Mouse (Mus musculus): ENCODE measurements around the gene Slc22a22. TPM values are rescaled to one million over a fixed set of nuclear protein-coding genes. Genes with fewer than 3 reads are reported as not detected.

Slc22a22 gene
- polyA plus RNA-seq, 1 experiment from 2014 or later: not detected

DNA sequence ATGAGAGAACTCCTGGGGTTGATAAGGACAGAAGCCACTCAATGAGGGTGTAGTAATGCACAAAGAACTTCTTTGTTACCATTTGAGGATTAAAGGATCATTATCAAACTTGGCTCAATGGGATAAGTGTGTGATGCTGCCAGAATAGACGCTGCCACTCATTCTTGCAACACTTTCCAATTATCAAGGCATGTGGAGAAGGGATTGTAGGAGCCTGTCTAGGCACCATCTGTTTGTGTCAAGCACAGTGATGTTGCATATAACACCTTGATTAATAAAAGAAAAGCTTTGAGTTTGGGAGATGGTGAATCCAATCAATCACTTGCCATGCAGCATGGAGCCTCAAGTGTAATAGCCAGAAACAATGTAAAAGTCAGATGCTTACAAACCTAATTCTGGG is 16.1 kb downstream of the Slc22a22 start:
- ATAC-seq (ENCODE audit: insufficient read depth) (no peak), DNase-seq (no peak)
- Histone ChIP-seq H3K9me3 (ENCODE audit: low read depth, low read length) (no peaks in the 10 kb centered on the region), H3K9ac (no peak overlapping the region), H3K36me3 (ENCODE audit: insufficient read depth) (no peaks in the 10 kb centered on the region), H3K27me3 (ENCODE audit: insufficient read depth, low read length) (no peaks in the 10 kb centered on the region), H3K27ac (ENCODE audit: low read depth) (no peak overlapping the region), H3K4me3 (ENCODE audit: low read depth, low read length) (no peak overlapping the region), H3K4me2 (no peak overlapping the region), H3K4me1 (ENCODE audit: insufficient read depth) (no peaks in the 10 kb centered on the region)
- WGBS: 52% methylated on average over 1 of the region's 1 CpGs
- TF ChIP-seq CTCF (IDR thresholded peaks at IDR 0.05; ENCODE audit: low read depth): no peak

DNA sequence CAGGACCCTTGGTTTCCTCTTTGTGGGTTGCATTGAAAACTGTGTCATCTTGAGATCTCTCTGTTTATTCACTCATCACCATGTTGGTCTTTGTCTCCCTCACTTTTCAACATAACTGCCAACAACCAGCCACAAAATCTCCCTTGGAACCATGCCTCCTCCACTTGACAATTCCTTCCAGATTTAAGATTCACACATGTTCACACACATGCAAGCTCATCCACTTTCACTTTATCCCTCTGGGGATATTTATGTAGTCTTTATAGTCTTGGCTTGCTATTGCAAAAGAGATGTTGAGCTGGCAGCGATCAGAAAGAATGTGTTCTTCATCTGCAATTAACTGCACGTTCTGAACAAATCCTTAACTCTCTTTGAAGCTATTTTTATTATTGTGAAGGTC is 20.1 kb downstream of the Slc22a22 start:
- no peak overlapping the region for H3K27ac ChIP-seq (ENCODE audit: low read depth)
- no peak overlapping the region for H3K9ac ChIP-seq
- H3K4me3 ChIP-seq (ENCODE audit: low read depth, low read length): no peak overlapping the region
- H3K4me2 ChIP-seq: no peak overlapping the region
- no peaks in the 10 kb centered on the region for H3K4me1 ChIP-seq (ENCODE audit: insufficient read depth)
- H3K9me3 ChIP-seq (ENCODE audit: low read depth, low read length): no peaks in the 10 kb centered on the region
- DNase-seq: peak; percentile 41
- no peak for TF ChIP-seq CTCF (IDR thresholded peaks at IDR 0.05; ENCODE audit: low read depth)
- 38% methylated on average over 2 of the region's 2 CpGs for WGBS
- ATAC-seq (ENCODE audit: insufficient read depth): no peak
- no peaks in the 10 kb centered on the region for H3K27me3 ChIP-seq (ENCODE audit: insufficient read depth, low read length)
- H3K36me3 ChIP-seq (ENCODE audit: insufficient read depth): no peaks in the 10 kb centered on the region

DNA sequence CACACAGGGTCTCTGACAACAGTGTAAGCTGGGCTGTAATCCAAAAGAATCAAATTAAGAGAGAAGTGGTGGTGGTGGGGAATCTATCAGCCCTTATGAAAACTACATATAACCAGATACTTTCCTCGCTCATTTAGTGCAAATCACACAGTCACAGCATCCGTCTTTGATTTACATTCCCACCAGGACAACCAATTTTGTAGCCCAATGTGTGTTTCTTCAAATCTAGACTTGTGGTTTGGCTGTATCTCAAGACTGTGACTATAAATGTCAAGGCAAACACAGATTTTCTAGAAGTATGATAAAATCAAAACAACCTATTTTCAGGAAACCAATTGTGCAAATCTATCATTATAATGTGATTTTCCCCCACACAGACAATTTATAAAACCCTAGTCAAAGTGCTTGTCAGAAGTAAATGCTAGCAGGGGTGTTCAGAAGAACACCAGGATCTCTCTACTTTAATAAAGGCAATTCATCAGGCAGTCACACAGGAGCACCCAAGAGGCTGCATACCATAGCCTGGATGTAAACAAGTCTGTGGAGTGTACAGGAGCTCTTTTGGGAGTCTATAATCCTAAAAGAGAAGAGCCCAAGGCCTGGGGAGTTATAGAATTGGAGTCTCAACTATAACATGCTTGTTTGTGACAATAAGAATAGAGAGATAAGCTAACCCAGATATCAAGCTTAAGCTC is 42.6 kb downstream of the Slc22a22 start:
- DNase-seq: no peak
- H3K4me3 ChIP-seq (ENCODE audit: low read depth, low read length): no peak overlapping the region
- H3K4me2 ChIP-seq: no peak overlapping the region
- H3K9ac ChIP-seq: no peak overlapping the region
- H3K36me3 ChIP-seq (ENCODE audit: insufficient read depth): no peaks in the 10 kb centered on the region
- H3K4me1 ChIP-seq (ENCODE audit: insufficient read depth): no peaks in the 10 kb centered on the region
- no peaks in the 10 kb centered on the region for H3K9me3 ChIP-seq (ENCODE audit: low read depth, low read length)
- no peaks in the 10 kb centered on the region for H3K27me3 ChIP-seq (ENCODE audit: insufficient read depth, low read length)
- no peak for ATAC-seq (ENCODE audit: insufficient read depth)
- 57% methylated on average over 2 of the region's 2 CpGs for WGBS
- H3K27ac ChIP-seq (ENCODE audit: low read depth): no peak overlapping the region
- no peak for TF ChIP-seq CTCF (IDR thresholded peaks at IDR 0.05; ENCODE audit: low read depth)

DNA sequence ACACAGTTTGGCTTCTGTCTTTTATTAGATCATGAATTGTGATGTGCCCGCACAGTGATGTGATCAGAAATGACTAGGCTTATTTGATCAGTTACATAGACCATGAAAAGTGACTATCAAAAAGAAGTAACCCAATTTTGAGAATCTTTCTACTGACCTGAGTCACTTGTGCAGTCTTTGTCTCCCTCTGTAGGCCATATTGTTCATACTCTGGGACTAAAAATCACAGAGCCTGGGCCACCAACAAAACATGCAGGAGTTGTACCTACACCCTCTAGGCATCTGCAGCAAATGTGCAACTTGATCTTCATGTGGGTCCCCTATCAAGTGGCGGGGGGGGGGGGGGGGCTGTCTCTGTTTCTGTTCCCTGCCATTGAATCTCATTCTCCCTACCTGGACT is 68.9 kb downstream of the Slc22a22 start:
- no peak for ATAC-seq (ENCODE audit: insufficient read depth)
- H3K36me3 ChIP-seq (ENCODE audit: insufficient read depth): no peaks in the 10 kb centered on the region
- no peak overlapping the region for H3K4me2 ChIP-seq
- H3K9ac ChIP-seq: no peak overlapping the region
- no peaks in the 10 kb centered on the region for H3K9me3 ChIP-seq (ENCODE audit: low read depth, low read length)
- DNase-seq: peak; percentile 76
- no peak overlapping the region for H3K4me3 ChIP-seq (ENCODE audit: low read depth, low read length)
- peak; percentile 60 for TF ChIP-seq CTCF (IDR thresholded peaks at IDR 0.05; ENCODE audit: low read depth)
- no peaks in the 10 kb centered on the region for H3K4me1 ChIP-seq (ENCODE audit: insufficient read depth)
- no peak overlapping the region for H3K27ac ChIP-seq (ENCODE audit: low read depth)
- 43% methylated on average over 2 of the region's 2 CpGs for WGBS
- no peaks in the 10 kb centered on the region for H3K27me3 ChIP-seq (ENCODE audit: insufficient read depth, low read length)

DNA sequence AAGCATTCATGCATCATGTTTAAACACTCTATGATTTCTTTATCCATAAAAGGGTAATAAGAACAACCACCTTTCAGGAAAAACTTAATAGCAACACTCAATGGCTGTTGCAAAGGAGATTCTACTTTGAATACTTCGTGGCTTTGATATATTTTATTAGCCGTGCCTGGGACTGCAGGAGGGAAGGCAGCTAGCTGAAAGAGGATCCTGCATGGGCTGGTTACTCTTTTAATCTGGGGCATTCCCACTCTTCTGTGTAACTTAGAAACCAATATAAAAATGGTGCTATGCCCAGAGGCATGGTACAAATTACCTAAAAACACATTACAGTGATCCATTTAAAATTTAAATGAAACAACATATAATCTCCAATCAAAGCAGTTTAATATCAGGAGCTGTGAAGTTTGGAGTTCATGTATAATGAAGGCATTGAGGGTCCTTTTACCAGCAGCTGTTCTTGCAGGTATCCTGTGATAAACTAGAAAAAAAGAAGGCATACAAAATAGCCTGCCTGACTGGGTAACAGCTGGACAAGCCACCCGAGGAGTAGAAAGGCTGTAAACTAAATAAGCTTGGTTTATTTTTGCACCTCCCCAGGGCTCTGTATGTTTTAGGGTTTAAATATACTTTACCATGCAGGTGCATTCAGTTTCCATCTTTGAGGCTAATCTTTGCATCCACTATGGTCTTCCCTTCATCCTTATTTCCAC is 78.8 kb downstream of the Slc22a22 start:
- H3K4me2 ChIP-seq: no peak overlapping the region
- no peak overlapping the region for H3K9ac ChIP-seq
- H3K27ac ChIP-seq (ENCODE audit: low read depth): no peak overlapping the region
- no peaks in the 10 kb centered on the region for H3K27me3 ChIP-seq (ENCODE audit: insufficient read depth, low read length)
- DNase-seq (no peak), ATAC-seq (ENCODE audit: insufficient read depth) (no peak)
- no peaks in the 10 kb centered on the region for H3K9me3 ChIP-seq (ENCODE audit: low read depth, low read length)
- 51% methylated on average over 3 of the region's 3 CpGs for WGBS
- no peak for TF ChIP-seq CTCF (IDR thresholded peaks at IDR 0.05; ENCODE audit: low read depth)
- H3K4me1 ChIP-seq (ENCODE audit: insufficient read depth): no peaks in the 10 kb centered on the region
- H3K4me3 ChIP-seq (ENCODE audit: low read depth, low read length): no peak overlapping the region
- H3K36me3 ChIP-seq (ENCODE audit: insufficient read depth): no peaks in the 10 kb centered on the region

DNA sequence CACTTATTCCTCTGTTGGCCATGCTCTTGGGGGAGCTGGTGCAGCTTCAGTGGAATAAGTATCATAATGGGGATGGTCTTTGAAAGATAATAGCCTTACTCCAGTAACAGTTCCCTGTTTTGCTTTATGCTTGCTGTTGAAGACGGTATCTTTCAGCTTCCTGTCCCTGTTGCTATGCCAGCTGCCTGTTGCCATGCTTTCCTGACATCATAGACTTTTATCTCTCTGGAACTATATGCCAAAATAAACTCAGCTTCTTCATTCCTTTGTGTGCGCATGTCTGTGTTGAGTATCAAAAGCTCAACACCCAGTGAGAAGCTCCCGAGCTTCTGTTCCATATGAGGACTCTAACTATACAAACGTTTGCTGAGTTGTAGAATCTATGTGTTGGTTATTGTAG is 83.4 kb downstream of the Slc22a22 start:
- Histone ChIP-seq H3K9me3 (ENCODE audit: low read depth, low read length) (no peaks in the 10 kb centered on the region), H3K4me3 (ENCODE audit: low read depth, low read length) (no peak overlapping the region), H3K27me3 (ENCODE audit: insufficient read depth, low read length) (no peaks in the 10 kb centered on the region), H3K4me2 (no peak overlapping the region), H3K4me1 (ENCODE audit: insufficient read depth) (no peaks in the 10 kb centered on the region), H3K27ac (ENCODE audit: low read depth) (no peak overlapping the region), H3K36me3 (ENCODE audit: insufficient read depth) (no peaks in the 10 kb centered on the region), H3K9ac (no peak overlapping the region)
- ATAC-seq (ENCODE audit: insufficient read depth): no peak
- DNase-seq: no peak
- 67% methylated on average over 4 of the region's 4 CpGs for WGBS
- TF ChIP-seq CTCF (IDR thresholded peaks at IDR 0.05; ENCODE audit: low read depth): no peak

DNA sequence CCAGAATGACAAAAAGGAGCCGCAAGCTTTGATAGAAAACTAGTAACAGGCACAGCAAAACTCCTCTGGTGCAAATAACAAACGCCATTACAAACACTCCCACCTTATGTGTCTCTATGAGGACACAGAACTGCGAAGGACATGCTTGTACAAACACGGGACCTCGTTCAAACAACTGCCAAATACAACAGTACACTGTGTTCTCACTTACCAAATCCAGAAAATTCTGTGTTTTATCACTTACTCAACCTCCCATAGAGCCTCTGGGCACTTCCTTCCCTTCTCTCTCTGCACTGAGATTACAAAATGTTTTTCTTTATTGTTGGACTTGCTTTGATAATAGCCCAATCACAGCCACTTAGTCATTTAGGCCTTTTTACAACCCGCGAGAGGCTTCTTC is 97.0 kb downstream of the Slc22a22 start:
- Histone ChIP-seq H3K9me3 (ENCODE audit: low read depth, low read length) (no peaks in the 10 kb centered on the region), H3K9ac (no peak overlapping the region), H3K27ac (ENCODE audit: low read depth) (no peak overlapping the region), H3K4me1 (ENCODE audit: insufficient read depth) (no peaks in the 10 kb centered on the region), H3K4me2 (no peak overlapping the region), H3K4me3 (ENCODE audit: low read depth, low read length) (no peak overlapping the region), H3K36me3 (ENCODE audit: insufficient read depth) (no peaks in the 10 kb centered on the region), H3K27me3 (ENCODE audit: insufficient read depth, low read length) (no peaks in the 10 kb centered on the region)
- DNase-seq: no peak
- 63% methylated on average over 7 of the region's 7 CpGs for WGBS
- no peak for TF ChIP-seq CTCF (IDR thresholded peaks at IDR 0.05; ENCODE audit: low read depth)
- no peak for ATAC-seq (ENCODE audit: insufficient read depth)

Data from lung, embryonic 14.5 days (tissue).